Mouse (Mus musculus) gastrocnemius, adult 8-10 months (tissue): Measurements from ENCODE around the gene Zbtb44. TPM values are rescaled to one million over a fixed set of nuclear protein-coding genes. Genes with fewer than 3 reads are reported as not detected.

Experiments used
- DNase-seq, 2 experiments: peaks; one replicate each; pipeline ENCODE4 v3.0.0; 2022; ENCODE audit warnings: low spot score in 2 of 2
- total RNA-seq, 4 experiments: library from RNA; stranded (reverse); gene quantifications; 2 replicates each; pipeline ENCODE4 v1.2.4; 2022

Gene Zbtb44
- total RNA-seq, 4 experiments from 2014 or later: 69.6 to 95.4 (median 74.2) TPM

DNA sequence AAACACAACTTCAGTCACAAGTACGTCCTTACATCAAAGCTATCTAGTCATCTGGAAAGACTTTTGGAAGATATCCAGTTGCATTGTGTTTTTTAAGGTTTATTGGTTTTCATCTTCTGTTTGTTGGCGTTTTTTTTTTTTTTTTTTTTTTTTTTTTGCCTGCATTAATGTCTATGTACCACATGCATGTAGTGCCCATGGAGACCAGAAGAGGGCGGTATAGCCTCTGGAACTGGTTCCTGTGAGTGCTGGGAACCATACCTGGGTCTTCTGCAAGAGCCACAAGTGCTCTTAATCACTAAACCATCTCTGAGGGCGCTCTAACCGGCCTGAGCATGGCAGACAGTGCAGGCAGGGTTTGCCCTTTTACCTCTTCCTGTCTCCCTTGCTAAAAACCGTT is 67.7 kb downstream of the Zbtb44 start:
- no peak for DNase-seq

DNA sequence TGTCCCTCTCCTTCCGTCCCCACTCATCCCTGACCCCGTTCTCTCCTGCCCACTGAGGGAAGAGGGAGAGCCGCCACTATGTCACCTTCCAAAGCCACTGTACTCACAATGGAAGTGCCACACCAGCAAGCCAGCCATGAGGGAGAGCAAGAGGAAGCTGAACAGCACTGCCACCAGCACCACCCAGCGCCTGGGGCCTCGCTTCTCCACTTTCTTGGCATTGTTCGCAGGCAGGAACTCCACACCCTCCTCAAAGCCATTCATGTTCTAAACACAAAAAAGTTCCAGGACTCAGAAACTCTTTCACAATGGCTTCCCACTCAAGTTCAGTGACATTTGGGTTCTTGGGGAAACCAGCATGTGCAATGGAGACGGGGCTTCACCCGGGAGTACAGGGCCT is 78.0 kb downstream of the Zbtb44 start:
- no peak for DNase-seq

DNA sequence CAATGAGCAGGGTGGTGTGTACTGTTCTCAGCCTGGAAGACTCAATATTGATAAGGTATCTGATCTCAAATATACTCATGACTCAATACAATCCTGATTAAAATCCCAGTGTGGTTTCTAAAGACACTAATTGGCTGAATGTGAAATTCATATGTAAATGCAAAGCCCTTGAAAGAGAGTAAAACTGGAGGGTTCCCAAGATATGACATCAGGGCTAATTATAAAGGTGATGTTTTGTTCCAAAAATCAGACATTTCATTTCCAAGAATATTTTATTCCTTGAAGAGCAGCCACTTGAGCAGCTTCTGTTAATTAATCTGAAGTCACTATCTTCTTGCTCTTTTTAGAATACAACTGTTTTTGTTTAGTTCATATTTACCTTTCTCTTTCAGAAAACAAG is 85.1 kb downstream of the Zbtb44 start:
- no peak for DNase-seq

DNA sequence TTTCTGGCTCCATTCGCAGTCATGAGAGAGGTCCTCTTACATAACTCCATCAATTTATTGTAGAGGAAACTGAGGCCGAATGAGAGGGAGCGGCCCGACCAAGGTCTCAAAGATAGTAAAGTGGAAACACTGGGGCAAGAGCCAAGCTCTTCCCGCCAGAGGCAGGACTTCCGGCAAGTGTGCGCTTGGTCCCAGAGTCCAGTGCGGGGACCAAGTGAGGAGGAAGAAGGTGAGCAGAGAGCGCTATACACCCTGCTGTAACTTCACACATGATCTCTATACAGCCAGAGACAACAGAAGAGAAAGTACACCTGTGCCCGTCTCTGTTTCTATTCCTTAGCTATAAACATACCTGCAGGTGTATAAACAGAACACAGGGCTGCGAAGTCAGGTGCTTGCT is 86.6 kb downstream of the Zbtb44 start:
- DNase-seq: no peak

DNA sequence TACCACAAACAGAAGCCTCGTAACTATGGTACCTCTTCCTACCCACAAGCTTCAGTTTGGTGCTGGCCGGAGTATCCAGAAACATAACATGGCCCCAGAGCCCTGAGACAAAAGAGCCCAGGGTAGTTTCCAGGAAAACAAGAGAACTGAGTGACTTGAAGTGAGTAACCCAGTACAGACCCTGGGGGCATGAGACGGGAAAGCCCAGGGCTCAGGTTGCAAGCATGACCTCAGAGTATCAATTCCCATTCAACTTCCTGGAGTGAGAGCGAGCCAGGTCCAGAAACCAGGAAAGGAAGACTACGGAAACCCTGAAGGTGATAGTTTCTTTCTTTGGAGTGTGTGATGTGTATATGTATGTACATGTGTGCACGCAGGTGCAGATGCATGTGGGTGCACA is 87.0 kb downstream of the Zbtb44 start:
- no peak for DNase-seq

DNA sequence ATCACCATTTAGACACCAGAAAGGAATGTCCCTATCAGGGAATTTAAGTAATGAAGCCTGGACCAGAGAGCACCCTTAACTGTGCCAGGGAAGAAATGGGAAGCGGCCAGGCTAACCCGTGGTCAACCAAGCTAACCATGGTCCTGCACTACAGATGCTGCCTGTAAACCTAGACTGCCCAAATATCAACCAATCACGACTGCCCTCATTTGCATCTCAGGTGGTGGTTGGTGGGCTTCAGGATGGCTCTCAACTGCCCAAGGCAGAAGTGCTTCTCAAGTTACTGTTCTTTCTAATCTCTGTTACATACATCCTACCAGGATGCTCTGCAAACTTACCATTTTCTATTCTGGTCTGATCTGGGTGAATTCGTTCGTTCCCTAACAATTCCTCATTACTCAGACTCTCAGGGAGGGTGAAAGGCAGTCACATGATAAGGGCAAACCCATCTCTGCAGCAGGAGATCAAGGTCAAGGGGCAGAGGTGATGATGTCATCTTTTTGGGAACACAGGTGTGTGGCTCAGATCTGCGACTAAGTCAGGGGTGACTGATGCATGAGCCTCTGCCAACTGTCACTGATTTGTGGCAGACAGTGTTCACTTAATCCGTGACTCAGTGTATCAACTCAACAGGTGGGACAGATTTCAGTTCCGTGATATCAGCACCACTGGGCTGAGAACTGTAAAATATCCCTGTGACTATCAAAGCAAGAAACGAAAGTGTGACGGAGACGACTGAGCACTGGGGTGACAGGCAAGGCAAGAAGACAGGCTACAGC is 88.3 kb downstream of the Zbtb44 start:
- DNase-seq: no peak

DNA sequence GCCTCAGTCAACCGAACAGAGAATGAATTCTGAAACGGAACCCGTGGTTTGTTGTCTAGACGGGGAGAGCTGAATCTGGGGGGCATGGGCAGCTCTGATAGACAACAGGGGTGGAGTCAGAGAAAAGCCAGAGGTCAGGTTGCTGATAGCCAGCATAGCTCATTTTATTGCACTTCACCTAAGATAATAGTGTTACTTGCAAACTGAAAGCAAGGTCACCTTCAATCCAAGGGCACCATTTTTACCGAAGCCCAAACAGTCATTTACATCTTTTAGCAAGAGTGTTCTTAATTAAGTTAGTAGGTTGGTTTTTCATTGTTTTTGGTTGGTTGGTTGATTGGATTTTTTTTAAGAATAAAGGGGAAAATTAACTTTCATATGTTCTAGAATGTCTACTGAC is 89.0 kb downstream of the Zbtb44 start:
- no peak for DNase-seq

DNA sequence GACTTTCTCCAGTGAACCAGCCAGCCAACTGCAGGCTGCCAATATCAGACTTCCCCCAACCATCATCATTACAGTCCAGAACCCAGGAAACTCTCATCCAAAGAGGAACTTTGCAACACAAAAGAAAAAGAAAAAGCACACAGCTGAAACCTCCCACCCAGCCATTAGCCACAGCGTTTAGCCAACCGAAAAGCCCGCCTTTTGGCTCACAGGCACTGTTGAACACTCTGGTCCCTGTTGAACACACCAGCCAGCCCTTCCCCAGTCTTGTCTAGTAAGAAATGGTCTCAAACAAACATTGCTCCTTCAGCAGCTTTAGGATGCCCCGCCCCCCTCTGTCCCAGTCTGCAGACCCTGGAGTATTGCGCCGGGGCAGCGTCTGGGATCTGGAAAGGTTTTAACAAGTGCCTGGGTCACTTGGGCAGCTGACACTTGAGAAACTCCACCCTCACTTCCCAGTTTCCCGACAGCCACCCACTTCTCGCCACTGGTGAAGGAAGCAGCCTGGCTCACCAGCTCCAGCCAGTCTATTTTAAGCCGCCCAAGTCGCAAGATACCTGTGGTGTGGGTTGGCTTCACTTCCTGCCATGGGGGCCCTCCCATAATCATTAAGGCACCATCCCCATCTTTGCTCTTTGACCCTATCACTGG is 89.6 kb downstream of the Zbtb44 start:
- DNase-seq: no peak

DNA sequence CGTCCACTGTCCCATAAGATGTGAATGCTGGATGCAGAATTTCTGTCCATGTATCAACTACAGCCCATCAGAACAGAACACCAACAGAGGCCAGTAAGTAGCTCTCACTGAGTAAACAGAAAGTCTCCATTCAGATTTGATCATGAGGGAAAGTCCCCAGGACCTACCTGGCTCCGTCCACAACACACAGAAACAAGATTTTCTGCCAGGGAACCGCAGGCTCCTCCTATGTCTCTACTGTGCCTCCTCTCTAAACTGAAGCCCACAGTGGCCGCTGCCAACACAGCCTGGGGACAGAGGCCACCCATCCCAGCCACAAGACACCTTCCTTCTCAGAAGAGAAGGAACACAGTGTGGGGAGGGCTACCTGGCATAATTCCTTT is 90.1 kb downstream of the Zbtb44 start:
- DNase-seq: no peak

DNA sequence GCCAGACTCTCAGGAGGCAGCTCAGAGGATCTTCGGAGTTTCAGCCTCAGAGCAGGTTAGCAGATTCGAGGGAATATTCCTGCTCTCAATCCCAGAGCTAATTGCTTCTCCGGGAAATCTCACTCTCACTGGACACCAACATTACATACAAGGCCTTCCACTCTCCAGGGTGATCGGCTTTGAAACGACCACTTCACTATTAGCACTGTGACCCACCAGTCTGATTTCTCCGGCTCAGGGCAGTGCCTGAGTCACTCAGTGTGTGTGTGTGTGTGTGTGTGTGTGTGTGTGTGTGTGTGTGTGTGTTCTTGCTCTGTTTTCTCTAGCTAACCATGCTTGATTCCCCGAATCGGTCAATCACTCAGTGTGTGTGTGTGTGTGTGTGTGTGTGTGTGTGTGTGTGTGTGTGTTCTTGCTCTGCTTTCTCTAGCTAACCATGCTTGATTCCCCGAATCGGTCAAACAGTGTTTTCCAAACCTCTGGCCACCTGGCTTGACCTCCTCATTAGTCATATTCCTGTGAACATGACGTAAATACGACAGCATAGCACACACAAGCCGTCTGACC is 92.1 kb downstream of the Zbtb44 start:
- no peak for DNase-seq

Other genes starting within 250 kb of the Zbtb44 start
- gene Adamts15, start 108.2 kb upstream of the Zbtb44 start, total RNA-seq: under 1 TPM; 0.46 to 0.86 (median 0.68) TPM
- gene Adamts8, start 88.1 kb upstream of the Zbtb44 start, total RNA-seq: 1 to 10 TPM in 3 of 4 experiments, under 1 TPM in 1; 0.43 to 4.0 (median 1.7) TPM
- not detected for gene St14, start 101.2 kb downstream of the Zbtb44 start, total RNA-seq
- gene Aplp2, start 181.2 kb downstream of the Zbtb44 start, total RNA-seq: 100 to 1,000 TPM in 3 of 4 experiments, 10 to 100 TPM in 1; 91.3 to 137 (median 108) TPM
- gene Prdm10, start 249.9 kb downstream of the Zbtb44 start, total RNA-seq: 1 to 10 TPM; 3.7 to 5.1 (median 3.7) TPM